Mouse (Mus musculus) brain, embryonic 18.5 days (tissue): ENCODE measurements around the gene Pex6.

Experiments used
- DNase-seq: peaks from one replicate; pipeline ENCODE4 v3.0.0-alpha.2; 2012; ENCODE audit warnings: low read depth, low spot score

Pex6 gene

GRCm38 (mm10) chr17:46699912-46700311 is 11.4 kb upstream of the Pex6 start:
- no peak for DNase-seq

GRCm38 (mm10) chr17:46701489-46701888 is 9.8 kb upstream of the Pex6 start:
- DNase-seq, result no peak

DNA sequence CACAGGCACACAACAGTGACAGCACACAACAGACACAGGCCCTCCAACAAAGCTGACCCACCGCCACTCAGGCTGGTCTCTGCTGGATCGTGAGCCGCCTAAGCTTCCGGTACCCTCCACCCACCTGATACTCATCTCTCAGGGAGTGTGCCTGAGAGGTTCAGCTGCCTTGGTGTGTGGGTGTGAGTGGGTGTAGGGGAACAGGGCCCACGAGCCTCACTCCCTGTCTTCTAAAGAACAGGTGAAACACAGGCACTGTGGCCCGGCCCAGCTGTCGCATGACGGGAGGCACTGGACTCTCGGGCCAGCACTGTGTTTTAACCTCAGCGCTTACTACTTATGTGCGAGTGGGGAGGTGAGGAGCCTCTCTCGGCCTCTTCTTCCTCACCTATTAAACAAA is 9.2 kb upstream of the Pex6 start:
- no peak for DNase-seq

DNA sequence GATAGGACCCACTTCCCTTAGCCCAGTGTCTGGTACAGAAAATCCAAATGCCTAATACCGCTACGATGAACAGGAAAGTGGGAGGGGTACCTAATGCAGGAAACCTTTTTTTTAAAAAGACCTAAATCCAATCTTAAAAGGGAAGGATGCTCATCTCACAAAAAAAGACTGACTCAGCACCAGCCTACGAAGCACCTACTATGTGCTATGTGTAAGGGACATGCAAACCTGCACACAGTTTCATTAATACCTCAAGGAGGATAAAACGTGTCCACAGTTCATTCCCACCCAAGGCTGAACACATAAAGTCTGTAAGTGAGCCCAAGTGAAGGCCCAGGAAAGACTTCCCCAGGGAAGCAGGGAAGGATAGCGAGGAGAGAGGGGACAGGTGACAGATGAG is 8.8 kb upstream of the Pex6 start:
- DNase-seq, result no peak

DNA sequence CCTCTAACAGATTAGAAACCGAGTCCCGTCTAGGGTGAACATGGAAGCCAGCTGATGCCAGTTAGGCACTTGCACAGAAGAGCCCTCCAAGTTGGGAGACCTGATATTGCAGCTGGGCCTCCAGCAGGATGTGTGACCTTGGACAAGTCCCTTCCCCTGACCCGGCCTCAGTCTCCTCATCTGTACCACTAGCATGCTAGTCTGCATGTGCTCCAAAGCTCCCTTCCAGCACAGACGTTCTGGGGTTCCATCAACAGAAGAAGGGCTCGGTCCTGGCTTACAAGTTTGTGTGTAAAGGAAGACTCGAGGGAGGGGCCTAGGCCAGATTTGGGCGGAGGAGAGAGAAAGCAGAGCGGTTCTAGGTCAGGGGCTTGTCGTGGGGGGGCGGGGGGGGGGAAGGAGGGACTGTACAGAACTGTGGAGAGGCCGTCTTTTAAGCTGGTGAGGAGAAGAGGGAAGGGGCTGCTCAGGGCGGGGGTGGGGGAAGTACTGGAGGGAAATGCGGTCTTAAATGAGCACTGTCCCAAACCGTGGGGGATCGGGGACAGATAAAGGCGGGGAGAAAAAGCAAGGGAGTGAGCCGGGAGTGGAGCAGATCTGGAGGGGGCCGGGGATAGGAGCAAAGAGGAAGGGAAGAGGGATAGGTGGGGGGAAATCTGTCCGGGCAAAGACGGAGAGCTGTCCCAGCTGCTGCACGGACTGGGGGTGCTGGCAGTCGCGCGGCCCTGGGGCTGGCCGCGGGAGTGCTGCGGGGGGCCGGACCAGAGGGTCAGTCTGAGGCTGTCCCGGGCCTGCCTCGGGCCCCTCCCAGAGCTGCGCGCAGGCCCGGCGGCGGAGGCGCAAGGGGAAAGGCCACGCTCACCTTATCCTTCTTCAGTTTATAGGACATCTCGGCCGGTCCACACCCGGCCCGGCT is 7.0 kb upstream of the Pex6 start:
- DNase-seq, result no peak

- peak; percentile 96 for DNase-seq
Measured at GRCm38 (mm10) chr17:46704887-46705835, 6.1 kb upstream of the Pex6 start, which contains the start of gene Ppp2r5d. TSS of gene Ppp2r5d (minus strand) at chr17:46705111.

DNA sequence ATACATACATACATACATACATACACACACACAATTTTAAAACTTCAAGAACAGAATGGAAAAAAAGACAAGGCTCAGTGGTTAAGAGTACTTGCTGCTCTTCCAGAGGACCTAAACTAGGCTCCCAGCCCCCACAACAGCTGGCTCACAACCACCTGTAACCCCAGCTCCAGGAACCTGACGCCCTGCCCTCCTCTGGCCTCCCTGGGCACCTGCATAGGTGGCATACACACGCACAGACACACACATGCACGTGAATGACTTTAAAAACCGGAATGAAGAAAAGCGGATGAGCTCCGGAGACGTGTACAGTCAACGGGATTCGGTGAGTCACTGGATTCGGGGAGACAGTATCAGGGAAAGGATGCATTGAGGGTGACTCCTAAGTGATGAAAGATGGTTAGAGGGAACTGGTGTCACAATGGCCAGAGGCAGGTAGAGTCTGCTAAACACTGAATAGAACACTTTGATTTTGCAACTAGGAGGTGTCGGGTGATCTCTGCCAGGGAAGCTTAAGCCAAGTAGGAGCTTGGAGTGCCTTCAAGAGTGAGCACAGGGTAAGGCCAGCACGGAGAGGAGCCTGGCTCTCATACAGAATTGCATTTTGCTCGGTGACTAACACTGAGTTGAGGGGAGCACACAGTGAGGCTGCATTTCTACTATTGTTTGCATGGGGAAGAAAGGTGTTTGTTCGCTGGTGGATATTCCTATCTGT is 4.7 kb upstream of the Pex6 start:
- DNase-seq, result no peak

DNA sequence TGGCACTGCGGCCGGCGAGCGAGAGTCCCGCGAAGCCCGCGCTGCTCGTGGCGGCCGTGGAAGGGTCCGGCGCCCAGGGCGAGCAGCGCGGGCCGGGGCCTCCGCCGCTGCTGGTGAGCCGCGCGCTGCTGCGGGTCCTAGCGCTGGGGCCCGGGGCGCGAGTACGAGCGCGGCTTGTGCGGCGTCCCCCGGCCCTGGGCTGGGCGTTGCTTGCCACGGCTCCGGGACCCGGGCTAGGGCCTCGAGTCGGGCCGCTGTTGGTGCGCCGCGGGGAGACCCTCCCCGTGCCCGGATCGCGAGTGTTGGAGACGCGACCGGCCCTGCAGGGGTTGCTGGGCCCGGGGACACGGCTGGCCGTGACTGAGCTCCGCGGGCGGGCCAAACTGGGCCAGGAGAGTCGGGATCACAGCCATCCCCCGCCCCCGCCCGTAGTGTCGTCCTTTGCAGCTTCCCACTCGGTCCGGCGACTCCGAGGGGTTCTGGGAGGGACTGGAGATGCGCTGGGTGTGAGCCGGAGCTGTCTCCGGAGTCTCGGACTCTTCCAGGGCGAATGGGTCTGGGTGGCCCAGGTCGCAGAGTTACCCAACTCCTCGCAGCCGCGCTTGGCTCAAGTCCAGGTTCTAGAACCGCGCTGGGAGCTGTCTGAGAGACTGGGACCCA is 479 bp downstream of the Pex6 start:
- DNase-seq, result no peak

DNA sequence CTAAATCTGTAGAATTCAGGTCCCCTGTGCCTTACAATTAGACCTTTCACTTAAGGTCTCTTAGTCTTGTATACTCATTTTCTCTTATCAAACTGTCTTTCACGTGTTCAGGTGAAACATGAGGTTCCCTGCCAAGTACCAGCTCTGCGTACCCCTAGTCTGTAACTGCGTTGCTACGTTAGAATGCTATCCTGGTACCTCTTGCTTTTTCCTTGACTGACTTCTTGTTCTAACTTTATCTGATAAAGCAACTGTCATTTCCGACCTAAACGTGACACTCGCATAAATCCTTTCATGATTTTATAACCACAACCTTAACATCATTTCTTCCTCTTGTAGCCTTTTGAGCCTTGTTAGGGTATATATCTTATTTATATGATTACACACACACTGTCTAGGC is 1.2 kb downstream of the Pex6 start:
- DNase-seq, result no peak

- DNase-seq, result no peak
Measured at GRCm38 (mm10) chr17:46713849-46714248, 2.6 kb downstream of the Pex6 start.

- DNase-seq, result no peak
Measured at GRCm38 (mm10) chr17:46714756-46715481, 3.7 kb downstream of the Pex6 start.

DNA sequence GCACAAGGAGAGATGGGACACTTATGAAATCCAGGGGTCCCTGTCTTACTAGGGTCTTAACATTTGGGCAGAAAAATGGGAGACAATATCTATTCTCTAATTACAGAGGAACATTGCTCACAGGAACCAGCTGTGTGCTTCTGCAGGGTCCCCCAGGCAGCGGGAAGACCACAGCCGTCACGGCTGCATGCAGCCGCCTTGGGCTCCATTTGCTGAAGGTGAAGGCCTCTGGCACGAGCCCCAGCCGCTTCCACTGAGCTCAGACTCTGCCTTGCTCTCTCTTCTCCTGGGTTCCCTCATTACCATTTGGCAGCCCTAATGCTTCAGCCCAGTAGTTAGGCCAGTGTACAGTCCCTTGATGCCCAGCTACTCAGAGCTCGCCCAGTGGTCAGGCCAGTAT is 9.8 kb downstream of the Pex6 start:
- no peak for DNase-seq

DNA sequence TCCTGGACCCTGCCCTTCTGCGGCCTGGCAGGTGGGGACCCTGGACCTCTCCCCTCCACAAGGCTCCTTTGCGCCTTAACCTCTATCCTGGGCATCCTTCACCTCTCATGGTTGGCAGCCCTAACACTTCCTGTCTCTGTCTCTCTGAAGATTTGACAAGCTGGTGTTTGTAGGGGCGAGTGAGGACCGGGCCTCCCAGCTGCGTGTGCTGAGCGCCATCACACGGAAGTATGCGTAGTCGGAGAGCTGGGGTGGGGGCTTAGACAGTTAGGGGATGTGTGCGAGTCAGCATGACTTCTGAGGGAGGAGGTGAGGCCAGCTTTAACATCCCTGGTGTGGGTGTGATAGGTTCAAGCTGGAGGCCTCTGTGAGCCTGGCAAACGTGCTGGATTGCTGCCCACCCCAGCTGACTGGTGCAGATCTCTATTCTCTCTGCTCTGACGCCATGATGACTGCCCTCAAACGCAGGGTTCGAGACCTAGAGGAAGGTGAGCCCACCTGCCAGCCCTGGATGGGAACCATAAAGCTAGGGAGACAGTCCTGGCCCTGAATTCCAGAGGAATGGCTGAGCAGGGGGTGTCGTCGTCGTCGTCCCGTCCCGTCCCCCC is 13.3 kb downstream of the Pex6 start:
- no peak for DNase-seq

- no peak for DNase-seq
Measured at GRCm38 (mm10) chr17:46725273-46725672, 14.0 kb downstream of the Pex6 start.

DNA sequence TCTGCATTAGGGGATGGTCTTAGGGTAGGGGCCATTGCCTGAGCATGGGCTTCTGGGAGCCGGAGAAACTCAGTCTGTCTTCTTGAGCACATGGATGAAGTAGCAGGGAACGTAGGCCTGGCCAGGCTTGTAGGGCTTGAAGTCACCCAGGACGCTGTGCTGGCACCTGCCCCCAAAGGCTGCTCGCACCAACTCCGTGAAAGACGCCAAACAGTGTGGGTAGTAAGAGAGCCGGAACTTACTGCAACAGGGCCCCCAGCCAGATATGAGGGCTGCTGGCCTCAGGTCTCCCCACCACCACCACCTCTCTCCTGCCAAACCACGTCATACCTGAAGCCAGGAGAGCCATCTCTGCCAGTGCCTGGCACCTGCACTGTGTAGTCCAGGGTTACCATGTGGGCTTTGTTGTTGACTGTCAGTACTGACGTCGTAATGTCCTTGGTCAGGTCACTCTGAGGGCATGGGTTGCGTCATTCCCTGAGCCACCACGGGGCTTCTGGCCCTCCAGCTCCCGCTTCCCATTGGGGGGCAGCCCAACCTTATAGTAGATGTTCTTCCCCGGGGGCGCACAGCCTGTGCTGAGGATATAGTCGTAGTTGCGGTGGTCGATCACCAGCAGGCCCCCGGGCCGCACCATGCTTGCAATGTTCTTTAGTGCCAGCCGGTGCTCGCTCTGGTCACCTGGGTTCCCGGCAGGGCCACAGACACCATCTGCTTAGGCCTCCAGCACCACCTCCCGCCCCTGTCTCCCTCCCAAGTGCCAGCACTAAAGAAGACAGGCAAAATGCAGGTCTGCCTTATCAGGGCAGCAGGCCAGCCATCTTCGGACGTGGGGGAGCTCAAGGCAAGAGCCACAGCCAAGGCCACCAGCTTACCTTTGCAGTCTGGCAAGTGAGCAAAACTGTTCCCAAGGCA is 14.7 kb downstream of the Pex6 start:
- DNase-seq, result no peak

- DNase-seq, result no peak
Measured at GRCm38 (mm10) chr17:46727271-46727670, 16.0 kb downstream of the Pex6 start.

GRCm38 (mm10) chr17:46728021-46728420 is 16.8 kb downstream of the Pex6 start:
- DNase-seq, result no peak

- DNase-seq, result no peak
Measured at GRCm38 (mm10) chr17:46728496-46728895, 17.2 kb downstream of the Pex6 start.

DNA sequence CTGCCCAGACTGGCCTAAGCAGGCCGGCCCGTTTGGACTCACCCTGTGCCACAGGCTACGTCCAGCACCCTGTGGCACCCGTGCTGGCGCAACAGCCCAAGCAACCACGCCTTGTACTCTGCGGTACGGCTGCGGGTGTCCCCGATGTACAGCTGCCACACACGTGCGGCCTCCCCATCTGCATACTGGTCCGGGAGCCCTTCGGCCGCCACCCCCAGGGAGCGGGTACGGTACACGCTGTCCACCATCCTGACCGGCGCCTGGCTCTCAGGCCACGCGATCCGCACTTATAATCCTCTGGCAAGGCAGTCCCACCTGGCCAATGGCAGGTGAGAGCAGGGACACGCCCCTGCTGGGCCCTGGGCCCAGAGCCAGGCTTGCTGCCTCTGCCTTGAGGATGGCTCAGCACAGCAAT is 17.6 kb downstream of the Pex6 start, which contains the start of gene Gnmt:
Gene Gnmt, minus strand, starts transcription at position 265 of the 415 bp plus-strand sequence.
- DNase-seq, result no peak
